Mouse (Mus musculus): ENCODE measurements around the gene Eif4b.

The Eif4b gene

GRCm38 (mm10) chr15:102118591-102118990 lies 45.0 kb downstream of the Eif4b start:
- no peak for DNase-seq

- peak; percentile 34 for DNase-seq
These were observed 45.7 kb downstream of the Eif4b start for GRCm38 (mm10) chr15:102119121-102119830.

- DNase-seq = peak; percentile 93
These were observed 46.2 kb downstream of the Eif4b start for GRCm38 (mm10) chr15:102119831-102120170.

GRCm38 (mm10) chr15:102120530-102120929 lies 47.0 kb downstream of the Eif4b start:
- no peak for DNase-seq

- peak; percentile 71 for DNase-seq
These were observed 52.7 kb downstream of the Eif4b start for GRCm38 (mm10) chr15:102126303-102126702.

GRCm38 (mm10) chr15:102133314-102133713 lies 59.7 kb downstream of the Eif4b start:
- no peak for DNase-seq

- no peak for DNase-seq
These were observed 61.1 kb downstream of the Eif4b start for GRCm38 (mm10) chr15:102134709-102135108.

GRCm38 (mm10) chr15:102135522-102136128 lies 62.1 kb downstream of the Eif4b start:
- DNase-seq = no peak

- DNase-seq = peak; percentile 98
These were observed 62.7 kb downstream of the Eif4b start, which contains the start of gene Spryd3 for GRCm38 (mm10) chr15:102136129-102136758. Gene Spryd3 (minus strand): TSS chr15:102136234.

GRCm38 (mm10) chr15:102141120-102141519 lies 67.5 kb downstream of the Eif4b start:
- DNase-seq = no peak

GRCm38 (mm10) chr15:102142914-102143912 lies 69.6 kb downstream of the Eif4b start:
- DNase-seq = no peak

- DNase-seq = no peak
These were observed 70.7 kb downstream of the Eif4b start, which contains the start of gene Igfbp6 for GRCm38 (mm10) chr15:102144274-102144711. Gene Igfbp6 (plus strand): TSS chr15:102144362.

GRCm38 (mm10) chr15:102144726-102145125 lies 71.2 kb downstream of the Eif4b start:
- no peak for DNase-seq

GRCm38 (mm10) chr15:102145330-102145729 lies 71.8 kb downstream of the Eif4b start:
- DNase-seq = no peak

- DNase-seq = no peak
These were observed 72.5 kb downstream of the Eif4b start for GRCm38 (mm10) chr15:102146089-102146488.
